Mouse (Mus musculus) intestine, embryonic 15.5 days (tissue): ENCODE measurements at regions not wholly inside any gene's neighbourhood (a gene's known extent, or its start where the extent isn't known, plus 50 kb on each side); places are given as distances from the start of the nearest gene placed in this dataset.

Source experiments
- ATAC-seq: fragments of 200-750 bp; cut with Nextera tagmentation; 2 replicates; pipeline ENCODE4 v1.8.0; 2017; ENCODE audit warnings: moderate TSS enrichment, moderate library complexity
- H3K27ac ChIP-seq: fragments of 300-500 bp; sonication (generic); 2 replicates; pipeline ENCODE4 v1.5.1; 2015; ENCODE audit warnings: mild to moderate bottlenecking, inconsistent platforms
- H3K27me3 ChIP-seq: fragments of 300-500 bp; sonication (generic); replicated peaks from 2 replicates; pipeline ENCODE4 v1.6.1; 2015; ENCODE audit warnings: inconsistent platforms
- H3K36me3 ChIP-seq: fragments of 300-500 bp; sonication (generic); 2 replicates; pipeline ENCODE4 v1.6.1; 2015; ENCODE audit warnings: inconsistent platforms
- H3K4me1 ChIP-seq: fragments of 300-500 bp; sonication (generic); replicated peaks from 2 replicates; pipeline ENCODE4 v1.6.1; 2015; ENCODE audit warnings: inconsistent platforms
- H3K4me2 ChIP-seq: fragments of 300-500 bp; sonication (generic); replicated peaks from 2 replicates; pipeline ENCODE4 v1.6.1; 2015; ENCODE audit warnings: mild to moderate bottlenecking, inconsistent platforms
- H3K4me3 ChIP-seq: fragments of 300-500 bp; sonication (generic); replicated peaks from 2 replicates; pipeline ENCODE4 v1.5.1; 2015; ENCODE audit warnings: inconsistent platforms
- H3K9ac ChIP-seq: fragments of 300-500 bp; sonication (generic); 2 replicates; pipeline ENCODE4 v1.6.1; 2015; ENCODE audit warnings: inconsistent platforms
- H3K9me3 ChIP-seq: fragments of 300-500 bp; sonication (generic); 2 replicates; pipeline ENCODE4 v1.6.1; 2016; ENCODE audit warnings: inconsistent platforms
- WGBS: fragments of 180-500 bp; shearing (Covaris S2); methylation state at CpG from one replicate; pipeline ENCODE4 v1.1.7; 2015; 5-methylcytosine and 5-hydroxymethylcytosine counted together

DNA sequence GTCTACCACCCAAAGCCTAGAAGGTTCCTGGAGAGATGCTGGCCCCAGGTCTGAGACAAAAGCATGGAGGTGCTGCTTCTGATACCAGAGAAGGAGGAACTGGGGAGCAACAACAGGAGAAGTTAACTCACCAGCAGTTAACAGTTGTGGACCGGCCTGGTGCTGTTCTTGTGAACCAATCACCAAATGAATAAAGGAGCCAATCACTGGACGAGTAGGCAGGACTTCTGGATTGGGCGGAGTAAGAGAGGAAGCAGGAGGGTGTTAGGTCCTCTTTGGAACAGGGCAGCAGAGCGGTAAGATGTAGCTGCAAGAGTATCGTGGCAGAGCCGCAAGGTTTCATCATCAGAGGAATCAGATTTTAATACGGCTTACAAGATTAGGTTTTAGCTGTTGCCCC lies 57.7 kb upstream of the Elovl6 start:
- Histone ChIP-seq H3K4me2 (no peak overlapping the region), H3K9me3 (no peaks in the 10 kb centered on the region), H3K4me3 (no peak overlapping the region), H3K27ac (no peak overlapping the region), H3K36me3 (no peaks in the 10 kb centered on the region), H3K27me3 (no peaks in the 10 kb centered on the region), H3K4me1 (no peaks in the 10 kb centered on the region), H3K9ac (no peak overlapping the region)
- ATAC-seq, result no peak
- 94% methylated on average over 7 of the region's 7 CpGs for WGBS

DNA sequence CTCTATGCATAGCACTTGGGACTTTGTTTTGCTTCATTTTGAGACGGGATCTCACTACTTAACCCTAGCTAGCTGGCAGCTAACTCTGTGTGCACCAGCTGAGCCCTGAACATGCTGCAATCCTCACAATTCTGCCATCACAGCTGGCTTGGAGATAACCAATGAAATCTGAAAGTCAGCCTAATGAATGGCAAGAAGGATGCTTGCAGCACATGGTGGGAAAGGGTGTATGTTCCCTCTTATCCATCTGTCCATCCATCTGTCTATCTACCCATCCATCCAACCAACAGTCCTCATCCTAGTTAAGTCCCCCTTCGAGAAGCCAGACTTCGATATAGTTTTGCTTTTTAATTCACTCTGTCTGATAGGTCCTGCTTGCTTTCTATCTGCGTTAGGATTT lies 55.9 kb upstream of the Elovl6 start:
- H3K9ac ChIP-seq, result no peak overlapping the region
- 90% methylated on average over 4 of the region's 4 CpGs for WGBS
- no peaks in the 10 kb centered on the region for H3K27me3 ChIP-seq
- ATAC-seq, result no peak
- H3K4me3 ChIP-seq, result no peak overlapping the region
- H3K4me1 ChIP-seq, result no peaks in the 10 kb centered on the region
- H3K9me3 ChIP-seq, result no peaks in the 10 kb centered on the region
- H3K27ac ChIP-seq, result no peak overlapping the region
- H3K4me2 ChIP-seq, result no peak overlapping the region
- no peaks in the 10 kb centered on the region for H3K36me3 ChIP-seq

GRCm38 (mm10) chr3:129478093-129478492 lies 54.1 kb upstream of the Elovl6 start:
- no peak overlapping the region for H3K9ac ChIP-seq
- no peaks in the 10 kb centered on the region for H3K36me3 ChIP-seq
- no peaks in the 10 kb centered on the region for H3K4me1 ChIP-seq
- no peaks in the 10 kb centered on the region for H3K9me3 ChIP-seq
- H3K4me3 ChIP-seq, result no peak overlapping the region
- 70% methylated on average over 7 of the region's 7 CpGs for WGBS
- H3K4me2 ChIP-seq, result no peak overlapping the region
- no peak for ATAC-seq
- no peaks in the 10 kb centered on the region for H3K27me3 ChIP-seq
- no peak overlapping the region for H3K27ac ChIP-seq

DNA sequence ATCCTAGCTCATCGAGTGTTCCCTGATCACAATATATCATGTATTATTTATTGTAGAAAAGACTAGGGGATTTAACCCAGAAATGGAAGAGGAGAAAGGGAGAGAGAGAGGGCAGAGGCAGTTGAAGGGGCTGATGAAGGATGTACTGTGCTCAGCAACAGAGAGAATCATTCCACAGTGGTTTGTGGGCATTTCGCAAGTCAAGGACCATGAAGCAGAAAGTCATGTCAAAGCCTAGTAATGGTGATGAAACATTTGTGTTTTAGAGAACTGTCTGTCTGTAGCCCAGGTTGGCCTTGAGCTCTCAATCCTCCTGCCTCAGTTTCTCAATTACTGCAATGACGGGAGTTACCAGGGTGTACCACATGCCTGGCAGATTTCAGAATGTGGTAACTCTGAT lies 50.9 kb upstream of the Elovl6 start:
- WGBS, result 91% methylated on average over 3 of the region's 3 CpGs
- Histone ChIP-seq H3K36me3 (no peaks in the 10 kb centered on the region), H3K9ac (no peak overlapping the region)

More for the DNA sequence above, 50.9 kb upstream of the Elovl6 start:
- H3K4me1 ChIP-seq, result no peaks in the 10 kb centered on the region
- H3K27ac ChIP-seq, result no peak overlapping the region
- no peak overlapping the region for H3K4me3 ChIP-seq
- H3K27me3 ChIP-seq, result no peaks in the 10 kb centered on the region
- no peak for ATAC-seq
- no peaks in the 10 kb centered on the region for H3K9me3 ChIP-seq
- no peak overlapping the region for H3K4me2 ChIP-seq
